Mouse (Mus musculus) heart, postnatal 14 days (tissue): ENCODE data around the gene Cnot2. TPM values are rescaled to one million over a fixed set of nuclear protein-coding genes. Genes with fewer than 3 reads are reported as not detected.
A peak's percentile ranks its signal among the peaks of the same experiment; 100 is the strongest.

Source experiments
- DNase-seq, 2 experiments: peaks; one replicate each; pipeline ENCODE4 v3.0.0; 2021 to 2022
- intact Hi-C: fragments of 180-260 bp; cut with DNase I; formaldehyde crosslinking; loops from one replicate; pipeline ENCODE4 v1.15.1; 2025
- total RNA-seq, 2 experiments: library from RNA; stranded (reverse); gene quantifications; 2 replicates each; pipeline ENCODE4 v1.2.3; 2021

Cnot2 gene
- total RNA-seq, 2 experiments from 2014 or later, result 49.1 to 51.7 TPM

DNA sequence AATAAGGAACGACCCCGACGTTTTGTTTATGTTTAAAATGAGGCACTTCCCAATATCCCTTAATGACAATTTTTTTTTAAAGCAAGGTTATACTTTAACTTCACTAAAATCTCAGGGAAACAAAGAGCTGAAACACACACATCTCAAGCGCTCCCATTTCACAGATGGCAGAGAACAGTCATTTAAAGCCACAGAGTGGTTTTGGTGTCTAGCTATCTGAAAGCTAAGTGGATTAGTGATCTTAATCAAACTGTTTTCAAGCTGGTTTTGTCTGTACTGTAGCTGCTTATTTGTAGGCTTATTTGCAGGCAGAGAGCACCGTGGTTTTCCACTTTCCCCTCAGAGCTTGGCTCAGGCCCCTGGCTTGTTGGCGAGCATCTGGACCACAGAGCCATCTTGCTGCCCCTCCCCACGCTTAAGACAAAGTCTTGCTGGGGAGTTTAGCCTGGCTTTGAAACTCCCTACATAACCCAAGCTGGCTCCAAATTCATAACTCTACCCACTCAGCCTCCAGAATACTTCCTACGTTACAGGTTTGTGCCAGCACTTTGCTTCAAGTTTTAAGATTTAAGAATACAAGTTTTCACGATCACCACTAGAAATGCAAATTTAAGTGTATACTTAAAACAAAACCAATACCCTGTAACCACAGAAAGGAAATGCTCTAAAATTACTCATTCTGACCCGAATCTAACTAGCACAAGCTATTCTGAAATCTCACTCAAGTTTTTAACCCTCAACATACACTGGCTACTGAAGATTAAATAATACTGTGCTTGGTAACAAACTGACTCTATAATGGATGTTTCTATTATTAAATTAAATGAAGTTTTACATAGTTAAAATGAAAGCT lies 94.2 kb downstream of the Cnot2 start:
- intact Hi-C loops, result loop anchor here (10.0 kb wide), 1 partner anchor 282 kb away; no protein-coding TSS in a partner anchor
- DNase-seq, result no peak

DNA sequence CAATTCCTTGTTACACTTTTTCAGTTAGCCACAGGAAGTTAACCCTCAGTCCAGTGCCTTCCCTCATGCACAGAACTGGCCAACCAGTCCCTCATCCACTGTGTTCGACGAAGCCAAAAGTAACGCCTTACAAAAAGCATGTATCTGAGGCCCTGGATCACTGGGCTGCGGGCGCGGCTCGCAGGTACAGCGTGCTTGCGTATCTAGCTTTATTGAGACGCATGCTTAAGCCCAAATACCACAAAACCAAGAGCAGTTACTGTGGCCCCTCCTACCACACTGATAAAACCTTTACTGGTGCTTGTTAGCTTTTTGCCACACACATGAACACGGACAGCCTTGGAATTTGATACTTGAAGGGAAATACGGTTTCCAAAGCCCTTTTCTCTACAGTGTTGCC lies 99.4 kb downstream of the Cnot2 start:
- no peak for DNase-seq
- intact Hi-C loops, result loop anchor here (10.0 kb wide), 1 partner anchor 277 kb away; no protein-coding TSS in a partner anchor

DNA sequence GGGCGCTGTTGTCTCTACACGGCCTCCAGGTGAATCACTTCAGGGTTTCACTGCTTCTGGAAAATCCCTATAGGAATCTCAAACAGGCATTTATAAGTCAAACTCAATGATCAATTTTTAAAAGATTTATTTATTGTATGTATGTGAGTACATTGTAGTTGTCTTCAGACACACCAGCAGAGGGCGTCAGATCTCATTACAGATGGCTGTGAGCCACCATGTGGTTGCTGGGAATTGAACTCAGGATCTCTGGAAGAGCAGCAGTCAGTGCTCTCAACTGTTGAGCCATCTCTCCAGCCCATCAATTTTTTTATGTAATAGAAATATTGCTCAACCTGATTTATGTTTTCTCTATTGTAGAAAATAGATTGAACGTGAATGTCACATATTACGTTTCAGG lies 100.3 kb downstream of the Cnot2 start:
- intact Hi-C loops, result loop anchor here (10.0 kb wide), 1 partner anchor 276 kb away; no protein-coding TSS in a partner anchor
- DNase-seq, result no peak

DNA sequence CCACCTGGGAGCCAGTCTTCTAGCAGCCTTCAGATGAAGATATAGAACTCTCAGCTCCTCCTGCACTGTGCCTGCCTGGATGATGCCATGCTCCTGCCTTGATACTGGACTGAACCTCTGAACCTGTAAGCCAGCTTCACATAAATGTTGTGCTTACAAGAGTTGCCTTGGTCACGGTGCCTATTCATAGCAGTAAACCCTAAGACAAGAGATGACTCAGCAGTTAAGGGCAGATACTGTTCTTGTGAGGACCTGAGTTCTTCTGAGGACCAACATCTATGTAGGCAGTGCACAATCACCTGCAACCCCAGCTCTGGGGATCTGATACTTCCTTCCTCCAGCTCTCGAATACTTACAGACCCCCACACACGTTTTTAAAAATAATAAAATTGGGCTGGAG lies 104.8 kb downstream of the Cnot2 start:
- intact Hi-C loops, result no loop called here
- no peak for DNase-seq

DNA sequence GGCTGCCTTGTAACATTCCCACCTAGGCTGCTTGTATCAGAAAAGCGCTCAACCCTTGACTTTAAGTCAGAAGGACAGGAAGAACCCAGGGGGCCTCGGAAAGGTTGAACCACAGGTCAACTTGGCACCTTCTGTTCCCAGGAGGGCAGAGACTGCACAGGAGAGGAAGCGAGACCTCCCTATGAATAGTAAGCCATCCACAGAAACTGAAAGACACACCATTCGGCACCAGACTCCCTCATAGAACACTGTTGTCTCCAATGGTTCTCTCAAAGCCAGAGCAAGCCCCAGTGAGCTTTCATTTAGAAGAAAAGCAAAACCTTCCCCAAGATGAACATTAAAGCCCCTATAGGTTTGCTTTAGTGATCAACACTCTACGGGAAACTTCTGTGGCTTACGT lies 105.6 kb downstream of the Cnot2 start:
- DNase-seq, result no peak
- intact Hi-C loops, result no loop called here

DNA sequence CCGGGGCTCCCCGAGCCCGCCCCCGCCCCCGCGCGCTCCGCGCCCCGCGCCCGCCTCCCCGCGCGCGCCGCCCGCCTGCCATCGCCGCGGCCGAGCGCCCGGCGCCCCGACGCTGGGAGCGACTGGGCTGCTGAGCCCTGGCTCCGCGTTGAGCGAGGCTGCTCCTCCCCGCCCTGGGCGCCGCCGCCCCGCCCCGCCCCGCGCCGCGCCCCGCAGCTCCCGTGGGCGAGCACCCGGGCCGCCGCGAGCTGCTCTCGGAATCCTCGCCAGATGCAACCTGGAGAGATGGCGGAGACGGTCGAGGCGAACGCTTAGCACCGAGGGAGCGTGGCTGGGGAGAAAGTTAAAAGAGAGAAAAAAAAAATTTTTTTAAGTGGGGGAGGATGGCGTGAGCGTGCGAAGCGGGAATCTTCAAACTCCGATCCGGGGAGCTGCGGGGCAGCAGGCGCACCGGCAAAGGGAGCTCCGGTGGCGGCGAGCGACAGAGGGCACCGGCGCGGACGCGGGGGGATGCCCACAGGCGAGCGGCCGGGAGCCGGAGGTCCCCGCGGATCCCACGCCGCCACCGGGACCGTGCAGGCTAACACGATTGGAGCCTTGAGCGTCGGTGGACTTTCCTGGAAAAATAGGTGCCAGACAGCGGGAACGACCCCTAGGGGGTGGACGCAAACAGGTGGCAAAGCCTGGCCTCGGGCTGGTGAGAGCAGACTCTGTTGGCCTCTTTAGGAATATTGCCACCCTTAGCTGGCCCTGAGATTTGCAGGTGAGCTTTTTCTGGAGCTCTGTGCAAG lies 107.4 kb downstream of the Cnot2 start, which contains the start of gene Kcnmb4:
Gene Kcnmb4, minus strand, starts transcription at position 120 of the 791 bp plus-strand sequence.
- peak; percentile 38 to 58 for DNase-seq
- intact Hi-C loops, result no loop called here

DNA sequence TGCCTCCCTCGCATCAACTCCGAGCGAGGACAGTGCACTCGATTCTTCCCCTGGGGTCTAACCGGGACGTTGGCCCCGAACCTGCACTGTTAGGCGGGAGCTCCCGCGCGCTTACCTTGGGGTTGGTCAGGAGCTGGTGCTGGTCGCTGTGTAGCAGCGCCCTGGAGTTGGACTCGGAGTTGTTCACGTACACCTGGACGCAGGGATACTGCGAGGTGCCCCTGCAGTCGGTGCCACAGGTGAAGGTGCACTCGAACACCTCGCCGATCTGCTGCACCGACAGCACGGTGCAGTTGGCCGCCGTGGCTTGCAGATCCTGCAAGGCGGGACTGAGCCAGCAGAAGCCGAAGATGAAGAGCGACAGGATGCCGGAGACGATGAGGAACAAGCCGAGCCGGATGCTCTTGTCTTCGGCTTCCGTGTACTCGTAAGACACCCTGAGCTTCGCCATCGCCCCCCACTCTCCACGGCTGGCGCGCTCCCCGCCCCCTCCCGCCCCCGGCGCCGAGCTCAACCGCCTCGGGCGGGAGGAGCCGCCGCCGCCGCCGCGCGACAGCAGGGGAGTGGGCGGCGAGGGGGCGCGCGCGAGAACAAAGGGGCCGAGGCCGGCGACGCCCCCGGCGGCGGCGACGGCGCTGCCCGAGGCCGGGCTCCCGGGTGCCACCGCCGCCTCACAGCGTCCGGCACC lies 108.1 kb downstream of the Cnot2 start:
- DNase-seq, result peak; percentile 25
- intact Hi-C loops, result no loop called here

DNA sequence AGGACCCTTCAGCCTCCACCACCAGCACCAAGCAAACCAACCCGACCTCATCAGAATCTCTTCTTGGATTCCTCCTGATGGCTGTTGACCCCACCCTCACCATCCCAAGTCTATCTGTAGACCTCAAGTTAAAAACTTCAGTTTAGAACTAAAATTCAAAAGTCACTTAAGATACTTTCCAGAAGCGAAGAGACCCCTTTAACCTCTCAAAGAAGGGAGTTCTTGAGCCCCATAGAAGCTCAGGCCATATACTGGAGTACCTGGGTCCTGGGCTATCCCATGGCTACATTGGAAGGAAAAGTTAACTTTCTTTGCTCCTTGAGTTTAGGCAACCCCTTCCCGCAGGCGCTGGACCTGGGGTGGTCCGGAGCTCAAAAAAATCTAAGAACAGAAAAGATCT lies 108.7 kb downstream of the Cnot2 start:
- no peak for DNase-seq
- intact Hi-C loops, result no loop called here

DNA sequence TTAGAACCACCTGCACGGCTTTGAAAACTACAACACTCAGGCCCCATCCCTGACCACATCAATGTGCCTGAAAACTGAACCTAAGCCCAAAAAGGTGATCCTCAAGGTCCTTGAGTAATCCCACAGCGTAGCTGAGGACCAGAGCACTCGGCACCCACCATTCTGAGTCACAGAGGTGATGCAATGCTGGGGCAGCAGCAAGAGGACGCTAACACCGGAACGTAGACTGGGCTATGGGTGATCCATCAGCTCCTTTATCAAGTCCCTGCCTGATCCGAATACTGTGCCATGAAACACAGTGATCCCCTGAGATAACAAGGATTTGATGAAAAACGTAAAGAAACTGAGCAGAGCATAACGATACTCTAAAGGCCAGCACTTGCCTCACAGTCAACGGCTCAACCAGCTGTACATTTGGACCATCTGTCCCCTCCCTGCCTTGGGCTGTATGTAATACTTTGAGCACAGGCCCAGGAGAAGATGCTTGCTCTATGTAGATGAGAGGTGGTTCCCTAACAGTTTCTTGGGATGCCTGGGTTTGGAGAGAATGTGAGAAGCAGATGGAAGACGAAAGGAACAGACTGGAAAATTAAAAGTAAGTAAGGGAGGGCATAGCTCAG lies 110.9 kb downstream of the Cnot2 start:
- no peak for DNase-seq
- intact Hi-C loops, result no loop called here

DNA sequence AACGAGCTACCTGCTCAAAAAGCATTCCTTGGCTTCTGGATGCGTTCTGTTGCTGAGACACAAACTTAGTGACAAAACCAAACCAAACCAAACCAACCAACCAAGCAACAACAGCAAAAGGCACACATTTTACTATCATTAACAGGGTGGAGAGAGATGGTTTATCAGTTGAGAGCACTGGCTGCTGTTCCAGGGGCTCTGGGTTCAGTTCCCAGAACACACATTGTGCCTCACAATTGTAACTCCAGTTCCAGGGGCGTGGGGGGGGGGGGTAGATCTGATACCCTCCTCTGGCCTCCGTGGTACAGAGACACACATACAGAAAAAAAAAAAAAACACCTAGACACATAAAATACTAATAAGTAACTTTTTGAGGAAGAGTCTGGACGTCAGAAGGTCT lies 113.2 kb downstream of the Cnot2 start:
- intact Hi-C loops, result no loop called here
- no peak for DNase-seq

DNA sequence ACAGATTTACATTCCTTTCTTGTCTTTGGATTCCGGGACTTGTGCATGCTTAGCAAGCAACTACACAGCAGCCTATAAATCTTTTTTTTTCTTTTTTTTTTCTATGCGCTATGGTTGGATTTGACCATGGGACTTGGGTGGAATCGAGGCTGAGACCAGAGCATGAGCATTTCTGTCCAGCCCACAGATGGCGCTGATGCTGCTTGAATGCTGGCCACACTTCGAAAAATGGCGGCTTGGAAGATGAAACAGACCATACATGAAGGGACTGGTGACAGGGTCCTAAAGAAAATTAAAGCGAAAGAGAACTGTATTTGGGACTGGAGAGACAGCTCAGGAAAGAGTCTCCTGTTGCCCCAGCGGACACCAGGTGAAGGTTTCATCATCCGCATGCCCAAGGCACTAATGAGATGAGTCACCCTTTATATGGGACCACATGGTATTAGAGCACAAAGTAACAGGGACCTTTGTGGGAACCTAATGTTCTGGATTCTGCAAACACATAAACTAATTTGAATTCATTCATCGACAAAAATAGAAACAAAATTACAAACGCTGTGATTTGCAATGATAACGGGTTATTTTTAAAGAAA lies 117.5 kb downstream of the Cnot2 start:
- intact Hi-C loops, result no loop called here
- no peak for DNase-seq

DNA sequence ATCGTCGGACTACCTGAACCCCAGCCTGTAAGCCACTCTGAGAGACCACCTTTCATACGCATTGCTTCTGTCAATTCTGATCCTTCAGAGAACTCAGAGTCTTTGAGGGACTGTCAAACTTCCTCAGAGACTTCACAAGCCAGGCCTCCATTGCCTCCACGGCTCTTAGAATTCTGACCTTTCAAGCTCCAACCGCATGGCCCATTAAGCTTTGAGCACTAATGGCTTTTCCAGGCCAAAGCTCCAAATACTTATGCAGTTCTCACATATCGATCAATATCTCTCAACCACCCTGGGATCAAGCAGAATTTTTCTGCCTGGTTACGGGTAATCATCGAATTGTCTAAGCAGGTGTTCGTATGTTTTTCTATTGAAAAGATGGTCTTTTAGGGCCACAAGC lies 119.9 kb downstream of the Cnot2 start:
- DNase-seq, result no peak
- intact Hi-C loops, result no loop called here

DNA sequence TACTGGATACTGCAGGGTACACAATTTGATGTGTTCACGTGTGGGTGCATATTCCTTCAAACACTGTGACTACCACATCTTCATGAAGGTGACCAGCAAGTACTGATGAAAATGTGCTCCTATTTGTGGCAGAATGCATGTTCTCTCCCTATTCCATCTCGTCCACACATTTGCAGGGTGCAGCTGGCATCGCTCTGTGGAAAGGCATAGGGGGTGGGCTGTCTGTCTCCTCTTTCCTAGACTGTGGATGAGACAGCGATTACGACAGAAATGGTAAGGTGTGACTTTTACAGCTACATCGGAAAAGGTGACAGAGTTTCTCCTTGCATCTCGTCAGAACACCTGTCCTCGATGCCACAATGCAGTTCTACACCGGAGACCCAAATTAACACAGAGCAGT lies 122.5 kb downstream of the Cnot2 start:
- intact Hi-C loops, result no loop called here
- no peak for DNase-seq

DNA sequence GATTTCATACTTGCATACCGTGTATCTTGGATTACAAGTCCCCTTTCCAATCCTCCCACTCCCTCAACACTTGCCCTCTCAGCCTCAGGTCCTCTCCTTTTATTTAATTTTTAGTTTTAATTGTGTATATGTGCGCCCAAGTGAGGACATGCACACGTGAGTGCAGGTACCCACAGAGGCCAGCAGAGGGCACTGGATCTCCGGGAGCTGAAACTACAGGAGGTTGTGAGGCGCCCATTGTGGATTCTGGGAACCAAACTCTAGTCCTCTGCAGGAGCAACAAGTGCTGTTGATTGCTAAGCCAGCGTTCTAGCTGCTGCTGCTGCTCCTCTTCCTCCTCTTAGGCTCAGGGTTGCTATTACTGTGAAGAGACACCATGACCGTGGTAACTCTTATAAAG lies 128.5 kb downstream of the Cnot2 start:
- no peak for DNase-seq
- intact Hi-C loops, result no loop called here

DNA sequence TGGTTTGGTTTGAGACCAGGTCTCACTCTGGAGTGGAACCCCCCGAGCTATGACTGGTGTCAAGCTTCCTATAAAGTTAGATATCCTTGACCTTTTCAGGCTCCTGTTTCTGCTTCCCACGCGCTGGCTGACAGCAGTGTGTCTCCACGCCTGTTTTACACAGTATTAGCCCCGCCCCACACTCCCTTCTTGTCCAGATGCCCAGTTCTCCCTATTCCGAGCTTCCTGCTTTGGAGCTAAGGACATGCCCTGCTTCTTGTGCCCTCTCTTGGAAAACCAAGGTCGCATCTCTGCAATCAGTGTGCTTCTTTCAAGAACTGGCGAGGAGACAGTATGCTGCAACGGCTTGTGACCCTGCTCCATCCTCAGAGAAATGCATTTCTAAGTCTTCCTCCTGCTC lies 130.7 kb downstream of the Cnot2 start:
- intact Hi-C loops, result no loop called here

DNA sequence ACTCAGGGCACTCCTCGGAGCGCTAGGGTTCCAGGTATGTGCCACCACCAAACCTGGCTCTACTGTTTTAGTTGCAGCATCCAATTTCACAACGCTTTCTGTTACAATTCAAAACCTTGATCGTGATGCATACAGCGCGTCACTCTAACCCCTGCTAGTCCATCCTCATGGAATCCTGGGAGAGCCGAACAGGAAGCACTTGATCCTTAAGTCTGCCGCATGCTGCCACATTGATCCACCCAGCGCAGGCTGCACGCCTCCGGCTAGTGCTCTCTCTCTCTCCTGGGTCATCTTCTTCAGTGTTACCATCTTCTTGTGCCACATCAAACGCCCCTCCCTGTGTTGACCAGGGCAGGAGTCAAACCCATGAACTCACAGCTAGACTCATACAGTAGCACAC lies 133.1 kb downstream of the Cnot2 start:
- intact Hi-C loops, result no loop called here
- no peak for DNase-seq

More for the DNA sequence above, 130.7 kb downstream of the Cnot2 start:
- DNase-seq, result peak in 1 of 2 experiments; percentile 10

DNA sequence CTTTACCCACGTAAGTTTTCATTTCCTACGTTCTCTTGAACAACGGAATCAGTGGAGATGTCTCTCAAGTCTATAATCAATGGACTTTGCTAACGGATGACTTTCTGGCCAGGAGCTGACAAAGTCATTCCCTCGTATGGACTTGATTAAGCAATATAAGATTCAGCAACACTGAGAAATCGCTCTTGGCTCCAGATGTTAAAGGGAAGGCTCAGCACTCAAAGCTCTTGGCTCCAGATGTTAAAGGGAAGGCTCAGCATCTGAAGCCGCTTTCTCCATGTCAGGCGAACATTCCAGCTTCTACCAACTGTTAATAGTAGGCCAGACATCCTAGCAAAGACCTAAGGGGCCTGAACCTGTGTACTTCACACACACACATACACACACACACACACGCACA lies 134.1 kb downstream of the Cnot2 start:
- intact Hi-C loops, result no loop called here
- DNase-seq, result no peak

DNA sequence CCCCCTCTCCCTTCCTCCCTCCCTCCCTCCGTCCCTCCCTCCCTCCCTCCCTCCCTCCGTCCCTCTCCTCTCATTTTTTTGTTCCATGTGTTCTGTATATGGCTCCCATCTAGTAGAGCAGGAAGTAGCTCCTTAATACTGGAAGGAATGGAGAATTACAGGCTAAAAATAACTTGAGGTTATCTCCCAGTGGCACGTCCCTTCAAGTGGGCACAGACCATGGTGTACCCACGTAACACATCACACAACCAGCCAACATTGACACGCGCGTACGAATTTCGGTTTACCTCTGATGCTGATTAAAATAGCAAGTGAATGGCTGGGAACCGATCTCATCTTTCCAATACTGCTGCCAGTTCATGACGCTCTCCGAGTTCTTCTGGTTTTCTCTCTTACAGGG lies 135.3 kb downstream of the Cnot2 start:
- intact Hi-C loops, result no loop called here
- DNase-seq, result no peak

DNA sequence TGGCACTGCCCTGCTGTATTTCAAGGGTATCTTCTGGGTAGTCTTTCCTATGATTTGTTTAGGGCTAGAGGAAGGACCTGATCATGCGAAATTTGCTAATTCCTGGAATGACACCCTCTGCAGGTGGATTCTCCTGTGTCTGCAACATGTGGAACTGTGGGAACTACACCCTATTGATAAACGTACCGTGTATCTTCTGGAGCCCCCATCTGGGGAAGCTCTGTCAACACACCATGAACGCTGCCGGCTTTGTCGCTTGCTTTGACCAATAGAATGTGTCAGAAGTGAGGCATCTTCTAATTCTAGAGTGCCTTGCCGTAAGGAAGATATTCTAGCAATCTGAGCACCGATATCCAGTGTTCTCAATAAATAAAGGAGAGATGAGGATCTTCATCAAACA lies 136.5 kb downstream of the Cnot2 start:
- intact Hi-C loops, result no loop called here
- no peak for DNase-seq

DNA sequence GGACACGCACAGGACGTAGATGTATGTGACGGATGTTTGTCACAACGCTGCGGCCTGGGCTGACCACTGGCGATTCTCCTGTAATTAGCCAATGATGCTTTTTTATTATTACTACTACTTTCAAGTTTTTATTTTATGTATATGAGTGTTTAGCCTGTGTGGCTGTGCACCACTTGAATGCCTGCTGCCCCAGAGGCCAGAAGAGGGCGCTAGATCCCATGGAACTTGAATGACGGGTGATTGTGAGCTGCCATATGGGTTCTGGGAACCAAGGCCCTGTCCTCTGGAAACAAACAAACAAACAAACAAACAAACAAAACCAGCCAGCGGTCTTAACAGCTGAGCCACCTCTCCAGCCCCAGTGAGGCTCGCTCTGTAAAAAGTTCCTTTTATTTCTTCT lies 136.9 kb downstream of the Cnot2 start:
- DNase-seq, result no peak

More for the DNA sequence above, 136.9 kb downstream of the Cnot2 start:
- intact Hi-C loops, result no loop called here
